Mouse (Mus musculus) limb, embryonic 14.5 days (tissue): ENCODE results near the gene Slc38a3. TPM values are rescaled to one million over a fixed set of nuclear protein-coding genes. Genes with fewer than 3 reads are reported as not detected.

Experiments
- ATAC-seq: fragments of 200-750 bp; cut with Nextera tagmentation; 2 replicates; pipeline ENCODE4 v1.8.0; 2017; ENCODE audit warnings: low read depth, moderate number of reproducible peaks, moderate TSS enrichment; ENCODE audit not compliant: low FRiP score
- DNase-seq: peaks from one replicate; pipeline ENCODE4 v3.0.0-alpha.2; 2015; ENCODE audit warnings: low spot score
- H3K27ac ChIP-seq: fragments of 300-500 bp; sonication (generic); replicated peaks from 2 replicates; pipeline ENCODE4 v1.5.1; 2014; ENCODE audit warnings: low read depth, mild to moderate bottlenecking, low read length, moderate library complexity, mixed read lengths
- H3K27me3 ChIP-seq: fragments of 300-500 bp; sonication (generic); 2 replicates; pipeline ENCODE4 v1.6.1; 2014; ENCODE audit warnings: low read length, mixed read lengths; ENCODE audit not compliant: control insufficient read depth, insufficient read depth
- H3K36me3 ChIP-seq: fragments of 300-500 bp; sonication (generic); 2 replicates; pipeline ENCODE4 v1.6.1; 2014; ENCODE audit warnings: mild to moderate bottlenecking, low read length, moderate library complexity, mixed read lengths; ENCODE audit not compliant: control insufficient read depth, insufficient read depth
- H3K4me1 ChIP-seq: fragments of 300-500 bp; sonication (generic); 2 replicates; pipeline ENCODE4 v1.6.1; 2014; ENCODE audit warnings: antibody characterized with exemption, low read length, mixed read lengths; ENCODE audit not compliant: control insufficient read depth, insufficient read depth
- H3K4me2 ChIP-seq: fragments of 300-500 bp; sonication (generic); replicated peaks from 2 replicates; pipeline ENCODE4 v1.6.1; 2014; ENCODE audit warnings: low read depth, mild to moderate bottlenecking, low read length, moderate library complexity; ENCODE audit not compliant: severe bottlenecking
- H3K4me3 ChIP-seq: fragments of 300-500 bp; sonication (generic); replicated peaks from 2 replicates; pipeline ENCODE4 v1.5.1; 2014; ENCODE audit warnings: low read length
- H3K9ac ChIP-seq: fragments of 300-500 bp; sonication (generic); 2 replicates; pipeline ENCODE4 v1.6.1; 2014; ENCODE audit warnings: mild to moderate bottlenecking, low read depth, low read length, moderate library complexity; ENCODE audit not compliant: severe bottlenecking
- H3K9me3 ChIP-seq: fragments of 300-500 bp; sonication (generic); 2 replicates; pipeline ENCODE4 v1.6.1; 2016; ENCODE audit warnings: low read length; ENCODE audit not compliant: control insufficient read depth
- POLR2A ChIP-seq: fragments of 200-500 bp; IDR thresholded peaks from 2 replicates; pipeline ENCODE4 v1.8.0; 2012; ENCODE audit warnings: inconsistent platforms, mild to moderate bottlenecking, moderate library complexity, borderline replicate concordance; ENCODE audit not compliant: insufficient read depth, insufficient read length; ENCODE audit errors: extremely low read depth
- WGBS: fragments of 180-500 bp; shearing (Covaris S2); extraction: QIAGEN DNeasy Blood & Tissue Kit; methylation state at CpG from one replicate; pipeline ENCODE4 v1.1.7; 2014; 5-methylcytosine and 5-hydroxymethylcytosine counted together
- polyA plus RNA-seq, 2 experiments: library from polyadenylated mRNA; depleted of rRNA in 1 of 2; stranded (reverse) in 1 of 2; unstranded in 1 of 2; fragments of >200 nt; fragmentation: Nextera tagmentation in 1 of 2; extraction: Ambion mirVana in 1 of 2; gene quantifications; 2 replicates each; pipeline versions ENCODE4 v1.2.1 to v1.2.3; 2012 to 2014

Slc38a3 gene
- polyA plus RNA-seq, 2 experiments, result 6.0 to 22.4 TPM

DNA sequence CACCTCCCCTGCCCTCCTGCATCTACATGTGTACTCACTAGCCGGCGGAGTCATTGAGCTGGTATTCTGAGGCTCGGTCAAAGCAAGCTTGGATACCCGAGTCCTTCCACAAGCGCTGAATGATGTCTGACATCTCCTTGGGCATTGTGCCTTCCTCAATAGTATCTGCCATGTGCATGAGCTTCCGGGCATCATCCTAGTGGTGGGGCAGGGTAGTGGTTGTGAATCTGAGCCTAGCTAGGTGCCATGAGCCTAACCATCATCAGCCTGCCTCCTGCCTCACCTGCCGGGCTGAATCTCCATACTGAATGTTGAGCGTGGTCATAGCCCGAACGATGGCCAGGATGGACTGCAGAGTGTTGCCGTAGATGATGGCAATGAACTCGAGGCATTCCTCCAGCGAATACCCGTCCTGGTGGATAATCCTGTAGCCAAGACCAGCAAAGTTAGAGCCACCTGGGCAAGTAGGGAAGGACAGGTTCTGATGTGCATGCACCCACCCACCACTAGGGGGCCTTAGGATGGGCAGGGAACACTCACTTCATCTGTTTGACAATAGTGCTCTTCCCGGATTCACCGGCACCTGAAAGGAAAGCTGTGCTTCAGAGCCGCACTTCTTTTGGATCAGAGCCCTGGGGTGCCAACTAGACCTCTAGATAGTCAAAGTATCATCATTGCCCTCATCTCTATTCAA is 7.9 kb upstream of the Slc38a3 start:
- Histone ChIP-seq H3K27me3 (peaks cover 28% of the 10 kb centered on the region), H3K36me3 (peaks cover 9% of the 10 kb centered on the region), H3K4me1 (peaks cover 4% of the 10 kb centered on the region; the same call in 1 of the 2 replicates), H3K4me2 (no peak overlapping the region), H3K4me3 (no peak overlapping the region; the same call in 1 of the 2 replicates), H3K9ac (no peak overlapping the region), H3K27ac (no peak overlapping the region), H3K9me3 (no peaks in the 10 kb centered on the region)
- no peak for TF ChIP-seq POLR2A
- WGBS, result 21% methylated on average over 17 of the region's 17 CpGs
- DNase-seq (no peak), ATAC-seq (no peak)

DNA sequence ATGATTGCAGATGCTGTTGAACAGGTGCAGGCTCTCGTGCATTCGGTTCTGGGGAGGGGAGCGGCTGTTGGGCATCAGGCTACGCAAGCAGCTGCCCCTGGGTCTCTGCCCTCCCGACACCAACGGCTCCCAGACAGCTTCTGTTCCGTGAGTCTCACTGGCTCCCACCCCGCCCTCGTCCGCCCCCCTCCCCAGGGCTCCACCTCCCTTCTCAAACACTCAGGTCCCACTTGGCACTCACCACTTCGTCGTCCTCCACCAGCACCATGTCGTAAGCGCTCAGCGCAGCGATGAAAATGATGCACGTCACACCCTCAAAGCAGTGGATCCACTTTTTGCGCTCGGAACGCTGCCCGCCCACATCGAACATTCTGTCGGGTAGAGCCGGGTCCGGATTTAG is 7.0 kb upstream of the Slc38a3 start:
- H3K9ac ChIP-seq, result peak overlapping the region; percentile 8; the same call in 1 of the 2 replicates

DNA sequence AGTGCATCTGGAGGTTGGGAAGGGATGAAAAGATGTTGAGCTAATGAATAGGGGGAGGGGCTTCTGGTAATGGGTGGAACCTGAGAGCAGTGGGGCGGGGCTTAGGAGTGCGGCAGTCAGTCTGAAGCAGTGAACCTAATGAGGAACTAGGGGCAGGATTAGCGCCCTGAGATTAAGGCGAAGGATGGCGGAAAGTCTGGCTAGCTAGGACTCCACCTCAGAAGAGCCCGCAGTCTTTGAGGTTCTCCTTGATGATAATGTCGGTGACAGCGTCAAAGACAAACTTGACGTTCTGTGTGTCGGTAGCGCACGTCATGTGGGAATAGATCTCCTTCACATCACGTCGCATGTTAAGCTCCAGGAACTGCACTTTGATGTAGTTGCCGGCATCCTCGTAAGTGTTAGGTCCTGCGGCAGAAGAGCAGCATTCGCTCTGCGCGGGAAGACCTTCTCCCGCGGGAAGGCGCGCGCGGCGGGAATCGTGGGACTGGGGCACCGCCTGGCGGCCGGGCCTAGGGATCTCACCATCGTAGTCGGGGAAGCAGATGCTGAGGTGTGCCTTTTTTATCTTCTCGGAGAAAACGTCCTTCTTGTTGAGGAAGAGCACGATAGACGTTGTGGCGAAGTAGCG is 6.5 kb upstream of the Slc38a3 start:
- Histone ChIP-seq H3K27ac (no peak overlapping the region), H3K4me2 (peak overlapping the region; percentile 56), H3K27me3 (peaks cover 28% of the 10 kb centered on the region), H3K9me3 (no peaks in the 10 kb centered on the region), H3K4me3 (peak overlapping the region; percentile 35), H3K9ac (peak overlapping the region; percentile 34; the same call in 1 of the 2 replicates), H3K4me1 (peaks cover 4% of the 10 kb centered on the region; the same call in 1 of the 2 replicates), H3K36me3 (no peaks in the 10 kb centered on the region)
- ATAC-seq (peak; percentile 51), DNase-seq (peak; percentile 56)
- WGBS, result under 1% methylated on average over 39 of the region's 39 CpGs
- TF ChIP-seq POLR2A, result no peak

More for the DNA sequence above, 7.0 kb upstream of the Slc38a3 start:
- Histone ChIP-seq H3K36me3 (0 out of 2 replicates have a peak, but pooled peaks cover under 1% of the 10 kb centered on the region), H3K27me3 (peaks cover 28% of the 10 kb centered on the region), H3K27ac (no peak overlapping the region), H3K4me2 (peak overlapping the region; percentile 56), H3K4me1 (peaks cover 4% of the 10 kb centered on the region; the same call in 1 of the 2 replicates), H3K9me3 (no peaks in the 10 kb centered on the region), H3K4me3 (peak overlapping the region; percentile 35)
- ATAC-seq (peak; percentile 13; the same call in 1 of the 2 replicates), DNase-seq (no peak)
- WGBS, result 2% methylated on average over 25 of the region's 25 CpGs
- no peak for TF ChIP-seq POLR2A

DNA sequence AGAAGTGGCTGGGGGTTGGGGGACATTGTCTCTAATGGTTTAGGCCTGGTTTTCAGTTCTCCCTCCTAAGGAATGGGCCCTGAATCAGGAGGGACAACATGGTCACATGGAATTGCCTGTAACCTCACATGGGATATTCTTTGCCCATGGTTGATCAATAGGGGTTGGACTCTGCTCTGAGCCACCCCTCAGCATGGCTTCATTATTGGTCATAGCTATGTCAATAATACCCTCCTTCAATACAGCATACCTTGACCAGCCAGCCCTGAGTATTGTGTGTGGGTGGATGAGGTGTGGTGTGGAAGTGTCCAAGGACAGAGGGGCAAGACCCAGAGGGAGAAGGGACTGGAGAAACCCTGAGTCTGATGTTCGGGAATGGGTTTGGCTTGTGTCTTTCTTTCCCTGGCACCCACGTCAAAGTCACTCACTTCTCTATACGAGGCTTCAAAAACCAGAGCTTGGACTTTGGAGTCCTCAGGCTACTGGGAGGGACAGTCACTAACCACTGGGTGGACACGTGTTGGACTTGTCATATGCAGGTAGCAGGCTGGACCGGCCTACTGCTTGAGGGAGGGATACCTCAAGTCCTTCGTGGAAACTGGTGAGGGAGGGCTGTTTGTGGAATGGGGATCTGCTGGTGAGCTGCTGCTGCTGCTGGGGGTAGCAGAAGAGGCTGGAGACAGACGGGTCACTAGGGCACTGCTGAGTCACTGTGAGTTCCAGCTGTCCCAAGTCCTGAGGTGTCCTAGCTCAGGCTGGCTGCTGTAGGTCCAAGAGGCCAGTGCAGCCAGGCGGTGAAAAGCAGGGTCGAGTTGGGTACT is 5.5 kb upstream of the Slc38a3 start:
- Histone ChIP-seq H3K9ac (no peak overlapping the region), H3K4me2 (no peak overlapping the region), H3K27ac (no peak overlapping the region), H3K4me1 (peaks cover 4% of the 10 kb centered on the region; the same call in 1 of the 2 replicates), H3K9me3 (no peaks in the 10 kb centered on the region), H3K27me3 (peaks cover 28% of the 10 kb centered on the region), H3K4me3 (no peak overlapping the region), H3K36me3 (no peaks in the 10 kb centered on the region)
- no peak for TF ChIP-seq POLR2A
- ATAC-seq, result no peak
- WGBS, result 64% methylated on average over 9 of the region's 9 CpGs
- DNase-seq, result no peak

DNA sequence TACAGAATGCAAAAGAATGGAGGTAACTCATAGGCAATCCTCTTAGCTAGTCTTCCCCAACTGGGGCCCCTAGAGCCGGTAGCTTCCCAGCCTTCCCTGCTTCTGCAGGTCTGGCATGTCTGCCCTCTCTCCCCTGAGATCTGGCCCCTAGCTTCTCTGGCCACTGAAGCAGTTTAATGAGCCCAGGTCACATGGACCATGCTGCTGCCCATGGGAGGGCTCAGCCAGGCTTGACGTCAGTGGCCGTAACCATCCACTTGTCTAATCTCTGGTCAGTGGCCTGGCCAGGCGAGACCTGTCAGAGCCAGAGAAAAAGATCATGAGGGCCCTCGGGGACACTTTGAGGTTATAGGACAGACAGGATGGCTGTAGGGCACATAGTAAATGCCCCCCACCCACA is 929 bp upstream of the Slc38a3 start:
- TF ChIP-seq POLR2A, result no peak
- Histone ChIP-seq H3K27me3 (peaks cover 7% of the 10 kb centered on the region), H3K4me3 (no peak overlapping the region), H3K4me2 (no peak overlapping the region), H3K27ac (no peak overlapping the region), H3K9me3 (no peaks in the 10 kb centered on the region), H3K4me1 (peaks cover 8% of the 10 kb centered on the region), H3K9ac (no peak overlapping the region), H3K36me3 (no peaks in the 10 kb centered on the region)
- 49% methylated on average over 5 of the region's 5 CpGs for WGBS
- ATAC-seq (no peak), DNase-seq (no peak)
